Mouse (Mus musculus): ENCODE data around the gene Ago3. TPM values are rescaled to one million over a fixed set of nuclear protein-coding genes. Genes with fewer than 3 reads are reported as not detected.
A peak's percentile ranks its signal among the peaks of the same experiment; 100 is the strongest.

Gene Ago3
- polyA plus RNA-seq, 1 experiment = not detected

DNA sequence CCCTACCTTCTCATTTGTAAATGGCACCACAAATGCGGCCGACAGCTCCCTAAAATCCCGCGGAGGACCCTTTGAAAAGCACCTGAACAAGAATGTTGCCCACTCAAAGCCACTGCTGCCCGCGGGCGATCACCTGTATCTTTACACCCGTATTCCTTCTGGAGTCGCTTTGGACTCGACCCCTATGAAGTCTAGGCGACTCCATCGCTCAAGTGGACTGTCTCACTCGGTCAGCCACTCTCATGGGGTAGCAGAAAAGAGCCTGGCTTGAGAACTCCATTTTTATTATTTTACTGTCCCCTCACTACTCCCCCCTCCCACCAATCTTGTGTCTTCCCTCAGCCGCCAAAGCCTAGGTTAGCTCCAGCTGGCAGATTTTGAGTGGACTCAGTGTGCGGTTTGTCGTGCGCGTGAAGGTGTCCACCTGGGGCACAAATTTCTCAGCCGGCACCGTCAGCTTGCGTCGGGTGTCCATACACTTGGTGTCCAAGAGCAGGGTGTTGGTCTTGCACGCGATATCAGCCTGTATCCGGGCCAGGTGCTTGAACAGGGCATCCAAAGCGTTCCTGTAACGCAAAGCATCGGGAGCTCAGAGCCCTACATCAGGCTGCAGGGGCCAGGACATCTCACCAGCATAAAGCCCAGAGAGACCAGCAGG, 107.4 kb downstream of the Ago3 start:
- TF ChIP-seq CTCF (IDR thresholded peaks at IDR 0.05; ENCODE audit: insufficient read depth, low read depth, low read length) (no peak), POLR2A (IDR thresholded peaks at IDR 0.05; ENCODE audit: insufficient read depth, low read depth, low read length) (no peak)
- H3K4me1 ChIP-seq (ENCODE audit: control insufficient read depth, insufficient read depth, low read length) = peaks cover 13% of the 10 kb centered on the region; the same call in 1 of the 2 replicates
- H3K27ac ChIP-seq (ENCODE audit: insufficient read depth, low read depth, low read length) = no peak overlapping the region
- 57% methylated on average over 28 of the region's 28 CpGs for WGBS
- H3K4me3 ChIP-seq (ENCODE audit: insufficient read depth, low read depth, low read length) = peak overlapping the region; percentile 29

DNA sequence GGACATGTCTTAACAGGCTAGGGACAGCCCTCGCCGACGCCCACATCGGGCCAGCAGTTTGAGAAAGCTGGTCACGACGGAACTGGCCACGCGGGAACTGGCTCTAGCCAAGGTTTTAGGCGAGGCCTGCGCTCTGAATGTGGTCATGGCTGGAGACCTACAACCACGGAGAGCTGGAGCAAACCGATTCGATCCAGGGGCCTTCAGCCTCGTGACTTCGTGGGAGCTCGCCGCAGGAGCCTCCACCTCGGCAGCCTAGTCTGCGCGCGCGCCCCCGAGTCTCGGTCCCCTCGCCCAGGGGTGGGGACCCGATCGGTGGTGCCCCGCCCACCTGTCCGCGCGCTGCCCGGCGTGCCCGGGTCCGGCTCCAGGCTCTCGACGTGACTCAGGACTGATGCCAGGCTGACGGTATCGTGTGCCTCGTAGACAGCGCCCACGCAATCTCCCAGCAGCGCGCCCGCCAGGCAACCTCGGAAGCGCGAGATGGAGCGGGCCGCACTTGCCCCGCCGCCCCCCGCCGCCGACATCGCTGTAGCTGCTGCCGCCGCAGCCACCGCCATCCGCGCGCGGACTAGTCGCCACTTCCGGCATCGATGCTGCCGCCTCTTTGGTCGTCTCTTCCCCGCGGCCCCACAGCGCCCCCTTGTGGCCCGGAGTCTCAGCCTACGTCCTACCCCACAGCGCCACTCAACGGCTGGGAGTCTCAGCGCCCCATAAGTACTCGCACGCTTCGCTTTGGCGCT, 108.1 kb downstream of the Ago3 start, which contains the start of gene Adprhl2:
Gene Adprhl2 (minus strand): TSS at position 593 of the 743 bp plus-strand sequence.
- peak within 1 kb of the TSS; percentile 5; the same call in 1 of the 2 replicates for H3K27ac ChIP-seq (ENCODE audit: insufficient read depth, low read depth, low read length)
- under 1% methylated on average over 80 of the region's 80 CpGs for WGBS
- peak within 1 kb of the TSS; percentile 74 for H3K4me3 ChIP-seq (ENCODE audit: insufficient read depth, low read depth, low read length)

DNA sequence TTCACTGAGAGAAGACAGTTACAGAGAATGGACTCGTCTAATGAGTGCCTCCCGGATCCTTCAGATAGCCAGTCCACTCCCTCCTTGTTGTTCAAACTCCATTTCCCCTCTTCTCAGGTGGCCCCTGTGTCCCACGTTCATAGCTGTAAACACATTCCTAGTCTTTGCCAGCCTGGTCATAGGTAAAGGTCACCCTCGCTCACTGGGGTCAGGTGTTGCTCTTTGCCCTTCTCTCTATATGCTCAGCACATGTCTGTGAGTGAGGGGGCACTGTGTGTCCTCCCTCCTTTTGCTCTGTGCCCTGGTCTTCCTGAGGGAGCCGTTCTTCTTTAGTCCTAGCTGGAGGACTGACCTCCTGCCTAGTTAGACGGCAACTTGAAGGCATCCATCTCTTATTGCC, 109.5 kb downstream of the Ago3 start:
- Histone ChIP-seq H3K4me1 (ENCODE audit: control insufficient read depth, insufficient read depth, low read length) (peaks cover 8% of the 10 kb centered on the region; the same call in 1 of the 2 replicates), H3K4me3 (ENCODE audit: insufficient read depth, low read depth, low read length) (no peak overlapping the region), H3K27ac (ENCODE audit: insufficient read depth, low read depth, low read length) (no peak overlapping the region)
- TF ChIP-seq CTCF (IDR thresholded peaks at IDR 0.05; ENCODE audit: insufficient read depth, low read depth, low read length) (no peak), POLR2A (IDR thresholded peaks at IDR 0.05; ENCODE audit: insufficient read depth, low read depth, low read length) (no peak)
- 85% methylated on average over 6 of the region's 6 CpGs for WGBS

More for the DNA sequence above, 108.1 kb downstream of the Ago3 start, which contains the start of gene Adprhl2:
- TF ChIP-seq POLR2A (IDR thresholded peaks at IDR 0.05; ENCODE audit: insufficient read depth, low read depth, low read length) = peak; percentile 45
- TF ChIP-seq CTCF (IDR thresholded peaks at IDR 0.05; ENCODE audit: insufficient read depth, low read depth, low read length) = peak; percentile 100
- H3K4me1 ChIP-seq (ENCODE audit: control insufficient read depth, insufficient read depth, low read length) = peaks cover 13% of the 10 kb centered on the region; the same call in 1 of the 2 replicates

DNA sequence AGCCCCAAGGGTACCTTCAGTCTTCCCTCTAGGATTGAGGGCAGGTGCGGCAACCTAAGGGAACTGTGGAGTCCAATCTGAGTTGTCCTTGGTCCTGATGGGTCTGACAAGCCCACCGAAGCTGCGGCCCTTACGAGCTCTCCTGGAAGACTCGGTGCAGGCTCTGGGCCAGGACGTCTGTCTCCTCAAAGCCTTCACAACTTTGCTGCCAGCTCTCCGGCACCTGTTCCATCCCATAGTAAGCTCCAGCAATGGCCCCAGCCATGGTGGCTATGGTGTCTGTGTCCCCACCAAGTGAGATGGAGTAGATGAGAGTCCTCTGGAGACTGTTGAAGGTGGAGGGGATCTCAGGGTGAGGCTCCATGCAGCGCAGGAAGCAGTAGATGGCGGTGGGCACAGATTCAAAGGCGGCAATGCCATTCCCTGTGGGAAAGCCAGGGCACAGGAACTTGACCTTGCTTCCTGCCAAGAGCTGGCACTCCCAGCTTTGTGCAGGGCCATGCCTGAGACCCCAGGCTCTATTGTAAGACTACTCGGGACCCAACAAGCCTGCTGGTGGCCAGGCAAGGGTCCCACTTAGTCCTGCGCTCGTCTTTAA, 112.8 kb downstream of the Ago3 start:
- TF ChIP-seq CTCF (IDR thresholded peaks at IDR 0.05; ENCODE audit: insufficient read depth, low read depth, low read length) = no peak
- TF ChIP-seq POLR2A (IDR thresholded peaks at IDR 0.05; ENCODE audit: insufficient read depth, low read depth, low read length) = no peak
- 84% methylated on average over 13 of the region's 13 CpGs for WGBS
- Histone ChIP-seq H3K4me3 (ENCODE audit: insufficient read depth, low read depth, low read length) (no peak overlapping the region), H3K27ac (ENCODE audit: insufficient read depth, low read depth, low read length) (no peak overlapping the region), H3K4me1 (ENCODE audit: control insufficient read depth, insufficient read depth, low read length) (no peaks in the 10 kb centered on the region)

DNA sequence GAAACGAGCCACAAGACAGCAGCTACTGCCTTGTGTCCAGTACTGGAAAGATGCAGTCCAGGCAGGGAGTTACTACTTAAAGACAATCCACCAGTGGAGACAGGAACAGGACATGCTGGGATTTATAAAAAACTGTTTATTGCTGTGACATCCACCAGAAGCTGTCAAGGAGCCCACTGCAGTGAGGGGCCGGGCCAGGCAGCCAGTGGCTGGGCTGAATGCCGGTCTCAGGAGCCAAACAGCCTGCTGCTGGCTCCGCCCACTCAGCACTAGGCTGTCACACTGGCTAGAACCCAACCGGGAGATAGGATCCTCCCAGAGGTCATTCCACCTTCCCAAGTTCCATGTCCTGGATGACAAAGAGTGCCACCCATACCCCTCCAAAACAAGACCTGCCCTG, 113.4 kb downstream of the Ago3 start:
- TF ChIP-seq CTCF (IDR thresholded peaks at IDR 0.05; ENCODE audit: insufficient read depth, low read depth, low read length) = no peak
- no peak for TF ChIP-seq POLR2A (IDR thresholded peaks at IDR 0.05; ENCODE audit: insufficient read depth, low read depth, low read length)
- no peak overlapping the region for H3K27ac ChIP-seq (ENCODE audit: insufficient read depth, low read depth, low read length)
- WGBS = 33% methylated on average over 5 of the region's 5 CpGs
- no peaks in the 10 kb centered on the region for H3K4me1 ChIP-seq (ENCODE audit: control insufficient read depth, insufficient read depth, low read length)
- no peak overlapping the region for H3K4me3 ChIP-seq (ENCODE audit: insufficient read depth, low read depth, low read length)

DNA sequence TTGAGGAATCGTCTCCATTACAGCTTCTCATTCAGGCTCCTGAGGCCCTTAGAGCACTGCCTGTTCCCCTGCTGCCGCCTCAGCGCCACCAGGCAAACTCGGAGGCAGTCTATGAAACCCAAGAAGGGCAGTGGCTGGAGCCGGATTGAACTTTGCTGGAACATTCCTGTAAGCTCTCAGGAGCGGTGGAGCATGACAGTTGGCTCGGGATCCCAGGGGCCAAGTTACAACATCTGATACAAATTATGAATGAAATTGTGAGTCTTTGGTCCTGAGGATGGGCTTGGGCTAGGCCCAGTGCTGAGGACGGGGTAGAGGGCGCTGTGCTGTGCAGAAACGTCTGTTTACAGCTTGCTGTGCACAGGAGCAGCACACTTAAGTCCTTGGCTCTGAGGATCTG, 115.0 kb downstream of the Ago3 start:
- TF ChIP-seq POLR2A (IDR thresholded peaks at IDR 0.05; ENCODE audit: insufficient read depth, low read depth, low read length) (no peak), CTCF (IDR thresholded peaks at IDR 0.05; ENCODE audit: insufficient read depth, low read depth, low read length) (no peak)
- H3K27ac ChIP-seq (ENCODE audit: insufficient read depth, low read depth, low read length) = no peak overlapping the region
- 59% methylated on average over 10 of the region's 10 CpGs for WGBS
- no peak overlapping the region for H3K4me3 ChIP-seq (ENCODE audit: insufficient read depth, low read depth, low read length)
- H3K4me1 ChIP-seq (ENCODE audit: control insufficient read depth, insufficient read depth, low read length) = 0 out of 2 replicates have a peak, but pooled peaks cover 4% of the 10 kb centered on the region

DNA sequence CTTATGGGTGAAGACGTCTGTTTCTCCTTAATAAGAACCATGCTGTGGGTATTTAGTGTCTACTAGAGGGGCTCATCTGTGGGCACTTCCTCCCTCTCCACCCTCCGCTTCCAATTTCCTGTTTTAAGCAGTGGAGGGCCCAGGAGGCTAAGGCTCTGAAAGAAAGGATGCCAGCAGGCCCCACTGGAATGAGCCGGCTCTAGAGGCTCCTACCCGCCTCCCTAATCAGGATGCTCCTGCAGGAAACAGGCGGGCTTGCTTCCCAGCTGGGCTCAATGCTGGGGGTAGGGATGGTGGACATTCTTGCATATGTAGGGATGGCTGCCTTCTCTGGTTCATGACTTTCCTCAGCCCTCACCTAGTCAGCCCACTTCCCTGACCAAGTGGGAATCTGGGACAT, 116.2 kb downstream of the Ago3 start:
- TF ChIP-seq CTCF (IDR thresholded peaks at IDR 0.05; ENCODE audit: insufficient read depth, low read depth, low read length) (no peak), POLR2A (IDR thresholded peaks at IDR 0.05; ENCODE audit: insufficient read depth, low read depth, low read length) (no peak)
- no peak overlapping the region for H3K27ac ChIP-seq (ENCODE audit: insufficient read depth, low read depth, low read length)
- H3K4me3 ChIP-seq (ENCODE audit: insufficient read depth, low read depth, low read length) = no peak overlapping the region
- 46% methylated on average over 5 of the region's 5 CpGs for WGBS
- 0 out of 2 replicates have a peak, but pooled peaks cover 5% of the 10 kb centered on the region for H3K4me1 ChIP-seq (ENCODE audit: control insufficient read depth, insufficient read depth, low read length)

DNA sequence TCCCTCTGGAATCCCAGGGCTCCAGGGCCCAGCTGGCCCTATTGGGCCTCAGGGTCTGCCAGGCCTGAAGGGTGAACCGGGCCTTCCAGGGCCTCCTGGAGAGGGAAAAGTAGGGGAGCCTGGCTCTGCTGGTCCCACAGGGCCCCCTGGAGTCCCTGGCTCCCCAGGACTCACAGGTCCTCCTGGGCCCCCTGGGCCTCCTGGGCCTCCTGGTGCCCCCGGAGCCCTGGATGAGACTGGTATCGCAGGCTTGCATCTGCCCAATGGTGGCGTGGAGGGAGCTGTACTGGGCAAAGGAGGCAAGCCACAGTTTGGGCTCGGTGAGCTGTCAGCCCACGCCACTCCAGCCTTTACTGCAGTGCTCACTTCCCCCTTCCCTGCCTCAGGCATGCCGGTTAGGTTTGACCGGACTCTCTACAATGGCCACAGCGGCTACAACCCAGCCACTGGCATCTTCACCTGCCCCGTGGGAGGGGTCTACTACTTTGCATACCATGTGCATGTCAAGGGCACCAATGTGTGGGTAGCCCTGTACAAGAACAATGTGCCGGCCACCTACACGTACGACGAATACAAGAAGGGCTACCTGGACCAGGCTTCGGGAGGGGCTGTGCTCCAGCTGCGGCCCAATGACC, 117.7 kb downstream of the Ago3 start:
- H3K4me1 ChIP-seq (ENCODE audit: control insufficient read depth, insufficient read depth, low read length) = 0 out of 2 replicates have a peak, but pooled peaks cover 5% of the 10 kb centered on the region
- H3K27ac ChIP-seq (ENCODE audit: insufficient read depth, low read depth, low read length) = no peak overlapping the region
- 94% methylated on average over 16 of the region's 16 CpGs for WGBS
- no peak overlapping the region for H3K4me3 ChIP-seq (ENCODE audit: insufficient read depth, low read depth, low read length)
- TF ChIP-seq POLR2A (IDR thresholded peaks at IDR 0.05; ENCODE audit: insufficient read depth, low read depth, low read length) (no peak), CTCF (IDR thresholded peaks at IDR 0.05; ENCODE audit: insufficient read depth, low read depth, low read length) (no peak)

Measured in olfactory bulb, adult 2 months (tissue).